Mouse (Mus musculus) cerebellum, adult 2 months (tissue): ENCODE measurements around the gene Ndufs2.

Experiments
- CTCF ChIP-seq: fragments of 200-500 bp; IDR thresholded peaks from 2 replicates; pipeline ENCODE4 v1.5.1; 2011; ENCODE audit warnings: low read depth, mild to moderate bottlenecking, control low read depth, low read length, moderate library complexity, borderline replicate concordance; ENCODE audit not compliant: insufficient read depth
- POLR2A ChIP-seq: fragments of 200-500 bp; IDR thresholded peaks from 2 replicates; pipeline ENCODE4 v1.6.1; 2011; ENCODE audit warnings: low read length, control low read depth, borderline replicate concordance; ENCODE audit not compliant: insufficient read depth

GRCm38 (mm10) chr1:171288328-171288727, 37.1 kb upstream of the Ndufs2 start:
- TF ChIP-seq POLR2A (no peak), CTCF (no peak)
